Mouse (Mus musculus) liver, postnatal 0 days (tissue): ENCODE data around the gene Isoc2b. TPM values are rescaled to one million over a fixed set of nuclear protein-coding genes. Genes with fewer than 3 reads are reported as not detected.
A peak's percentile ranks its signal among the peaks of the same experiment; 100 is the strongest.

Experiments used
- ATAC-seq: fragments of 200-750 bp; cut with Nextera tagmentation; 2 replicates; pipeline ENCODE4 v1.8.0; 2017; ENCODE audit warnings: mild to moderate bottlenecking, moderate library complexity
- DNase-seq: peaks from one replicate; pipeline ENCODE4 v3.0.0-alpha.2; 2016
- H3K27ac ChIP-seq: fragments of 300-500 bp; sonication (generic); 2 replicates; pipeline ENCODE4 v1.5.1; 2014; ENCODE audit warnings: antibody characterized with exemption, moderate library complexity, mild to moderate bottlenecking, low read depth
- H3K27me3 ChIP-seq: fragments of 300-500 bp; sonication (generic); 2 replicates; pipeline ENCODE4 v1.6.1; 2014; ENCODE audit warnings: low read length, control low read depth, mixed read lengths; ENCODE audit not compliant: insufficient read depth
- H3K36me3 ChIP-seq: fragments of 300-500 bp; sonication (generic); replicated peaks from 2 replicates; pipeline ENCODE4 v1.6.1; 2014; ENCODE audit warnings: mild to moderate bottlenecking, control low read depth, low read length, moderate library complexity, mixed read lengths; ENCODE audit not compliant: insufficient read depth
- H3K4me1 ChIP-seq: fragments of 300-500 bp; sonication (generic); 2 replicates; pipeline ENCODE4 v1.6.1; 2014; ENCODE audit warnings: antibody characterized with exemption, mild to moderate bottlenecking, control low read depth; ENCODE audit not compliant: insufficient read depth
- H3K4me2 ChIP-seq: fragments of 300-500 bp; sonication (generic); 2 replicates; pipeline ENCODE4 v1.6.1; 2014; ENCODE audit warnings: low read depth, mild to moderate bottlenecking, low read length, moderate library complexity, mixed read lengths
- H3K4me3 ChIP-seq: fragments of 300-500 bp; sonication (generic); 2 replicates; pipeline ENCODE4 v1.5.1; 2014; ENCODE audit warnings: low read depth, low read length
- H3K9ac ChIP-seq: fragments of 300-500 bp; sonication (generic); replicated peaks from 2 replicates; pipeline ENCODE4 v1.6.1; 2014; ENCODE audit warnings: mild to moderate bottlenecking, moderate library complexity
- H3K9me3 ChIP-seq: fragments of 300-500 bp; sonication (generic); 2 replicates; pipeline ENCODE4 v1.6.1; 2016; ENCODE audit warnings: mild to moderate bottlenecking, control low read depth, low read length, mixed read lengths
- CTCF ChIP-seq: sonication (generic); IDR thresholded peaks from 2 replicates; pipeline ENCODE4 v1.5.1; 2016; ENCODE audit warnings: antibody characterized with exemption, low read depth
- EP300 ChIP-seq: IDR thresholded peaks from 2 replicates; pipeline ENCODE4 v1.6.1; 2016; ENCODE audit warnings: antibody characterized with exemption, low read depth, mild to moderate bottlenecking
- WGBS: fragments of 180-500 bp; shearing (Covaris S2); extraction: QIAGEN DNeasy Blood & Tissue Kit; methylation state at CpG from one replicate; pipeline ENCODE4 v1.1.7; 2014; ENCODE audit not compliant: insufficient replicate concordance; 5-methylcytosine and 5-hydroxymethylcytosine counted together
- polyA plus RNA-seq: library from polyadenylated mRNA; unstranded; fragments of >200 nt; fragmentation: Nextera tagmentation; extraction: Ambion mirVana; gene quantifications from 2 replicates; pipeline ENCODE4 v1.2.1, GENCODE M21; 2015

Isoc2b gene
- polyA plus RNA-seq, 1 experiment from 2014 or later = 8.0 TPM

GRCm38 (mm10) chr7:4856508-4856907 is 13.6 kb downstream of the Isoc2b start:
- Histone ChIP-seq H3K4me3 (no peak overlapping the region), H3K9ac (no peak overlapping the region), H3K27me3 (no peaks in the 10 kb centered on the region), H3K36me3 (no peaks in the 10 kb centered on the region), H3K9me3 (no peaks in the 10 kb centered on the region), H3K4me2 (no peak overlapping the region), H3K4me1 (peaks cover 4% of the 10 kb centered on the region), H3K27ac (no peak overlapping the region)
- TF ChIP-seq EP300 (no peak), CTCF (no peak)
- ATAC-seq (no peak), DNase-seq (no peak)
- 57% methylated on average over 9 of the region's 9 CpGs for WGBS

GRCm38 (mm10) chr7:4853613-4854012 is 16.4 kb downstream of the Isoc2b start:
- Histone ChIP-seq H3K27me3 (no peaks in the 10 kb centered on the region), H3K36me3 (no peaks in the 10 kb centered on the region), H3K27ac (no peak overlapping the region), H3K9me3 (no peaks in the 10 kb centered on the region), H3K4me2 (no peak overlapping the region), H3K9ac (no peak overlapping the region), H3K4me3 (no peak overlapping the region), H3K4me1 (no peaks in the 10 kb centered on the region)
- 58% methylated on average over 3 of the region's 3 CpGs for WGBS
- TF ChIP-seq CTCF (no peak), EP300 (no peak)
- DNase-seq = no peak
- no peak for ATAC-seq

DNA sequence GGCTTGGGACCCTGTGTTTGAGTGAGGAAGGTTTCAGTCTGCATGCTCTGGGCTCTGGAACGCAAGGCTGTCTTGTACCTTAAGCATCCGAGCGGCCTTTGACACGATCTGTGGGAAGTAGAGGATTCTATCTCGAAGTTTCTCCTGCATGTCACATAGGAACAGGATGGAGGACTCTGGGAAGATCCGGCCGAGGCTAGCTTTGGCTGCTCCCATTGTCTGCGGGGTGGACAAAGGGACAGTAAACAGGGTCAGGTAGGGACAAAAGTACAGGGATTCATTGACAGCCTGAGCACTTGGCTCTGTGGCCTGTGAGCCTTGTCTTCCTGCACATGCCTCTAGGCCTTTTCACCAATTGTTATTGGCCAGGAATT is 18.8 kb downstream of the Isoc2b start:
- Histone ChIP-seq H3K27ac (no peak overlapping the region), H3K4me1 (no peaks in the 10 kb centered on the region), H3K4me2 (no peak overlapping the region), H3K9me3 (no peaks in the 10 kb centered on the region; the same call in 1 of the 2 replicates), H3K36me3 (no peaks in the 10 kb centered on the region), H3K27me3 (no peaks in the 10 kb centered on the region), H3K9ac (no peak overlapping the region), H3K4me3 (no peak overlapping the region)
- DNase-seq = no peak
- WGBS = 72% methylated on average over 8 of the region's 8 CpGs
- TF ChIP-seq CTCF (no peak), EP300 (no peak)
- ATAC-seq = no peak

- 58% methylated on average over 11 of the region's 11 CpGs for WGBS
- Histone ChIP-seq H3K27me3 (peaks cover 2% of the 10 kb centered on the region; the same call in 1 of the 2 replicates), H3K9me3 (no peaks in the 10 kb centered on the region; the same call in 1 of the 2 replicates), H3K4me2 (no peak overlapping the region), H3K27ac (no peak overlapping the region), H3K4me3 (no peak overlapping the region), H3K36me3 (no peaks in the 10 kb centered on the region), H3K4me1 (no peaks in the 10 kb centered on the region), H3K9ac (no peak overlapping the region)
- DNase-seq (no peak), ATAC-seq (no peak)
- TF ChIP-seq CTCF = no peak
- no peak for TF ChIP-seq EP300
Measured at GRCm38 (mm10) chr7:4850621-4851314, 19.3 kb downstream of the Isoc2b start.

DNA sequence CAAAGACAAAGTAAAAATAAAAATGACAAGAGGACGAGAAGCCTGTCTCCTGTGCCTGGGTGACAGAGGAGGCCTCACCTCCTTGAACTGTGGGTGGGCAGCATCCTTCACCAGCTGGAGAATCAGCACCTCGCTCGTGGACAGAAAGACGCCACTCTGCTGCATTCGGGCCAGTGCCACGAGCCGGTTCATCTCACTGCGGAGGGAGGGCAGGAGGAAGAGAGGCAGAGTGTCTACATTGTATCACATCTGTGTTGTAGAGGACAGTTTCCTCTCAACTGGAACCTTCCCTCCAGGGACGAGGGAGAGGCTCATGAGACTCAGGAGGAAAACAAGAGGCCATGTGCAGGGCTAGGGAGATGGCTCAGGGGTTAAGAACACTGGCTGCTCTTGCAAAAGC is 20.7 kb downstream of the Isoc2b start:
- no peaks in the 10 kb centered on the region for H3K36me3 ChIP-seq
- DNase-seq (no peak), ATAC-seq (no peak)
- no peak overlapping the region for H3K4me3 ChIP-seq
- peaks cover 4% of the 10 kb centered on the region; the same call in 1 of the 2 replicates for H3K4me1 ChIP-seq
- peaks cover 16% of the 10 kb centered on the region for H3K27me3 ChIP-seq
- H3K9ac ChIP-seq = no peak overlapping the region
- H3K27ac ChIP-seq = no peak overlapping the region
- TF ChIP-seq CTCF (no peak), EP300 (no peak)
- 54% methylated on average over 9 of the region's 9 CpGs for WGBS
- H3K4me2 ChIP-seq = no peak overlapping the region
- no peaks in the 10 kb centered on the region; the same call in 1 of the 2 replicates for H3K9me3 ChIP-seq

- Histone ChIP-seq H3K4me1 (peaks cover 8% of the 10 kb centered on the region), H3K9me3 (no peaks in the 10 kb centered on the region; the same call in 1 of the 2 replicates), H3K9ac (no peak overlapping the region), H3K4me3 (peak overlapping the region; percentile 4; the same call in 1 of the 2 replicates), H3K27me3 (peaks cover 48% of the 10 kb centered on the region), H3K36me3 (no peaks in the 10 kb centered on the region), H3K4me2 (no peak overlapping the region), H3K27ac (no peak overlapping the region)
- 9% methylated on average over 13 of the region's 13 CpGs for WGBS
- peak; percentile 64; the same call in 1 of the 2 replicates for ATAC-seq
- peak; percentile 57 for DNase-seq
- TF ChIP-seq EP300 (no peak), CTCF (no peak)
Measured at GRCm38 (mm10) chr7:4844917-4845309, 25.1 kb downstream of the Isoc2b start.
